Mouse (Mus musculus) right cerebral cortex, postnatal 10 days (tissue): Measurements from ENCODE around the gene Apoa4.

ENCODE experiments used
- DNase-seq, 2 experiments: peaks; one replicate each; pipeline ENCODE4 v3.0.0; 2021; ENCODE audit warnings: low spot score in 2 of 2

Apoa4 gene

GRCm38 (mm10) chr9:46272677-46273454 is 32.4 kb downstream of the Apoa4 start, which contains the start of gene Zpr1:
Zpr1 (plus strand) TSS chr9:46273064.
- peak; percentile 94 to 95 for DNase-seq

- DNase-seq: no peak
Observed at GRCm38 (mm10) chr9:46274494-46274893, 34.0 kb downstream of the Apoa4 start.

GRCm38 (mm10) chr9:46282631-46283436 is 42.3 kb downstream of the Apoa4 start, which contains the start of gene Bud13:
Bud13 (plus strand) TSS chr9:46283008.
- peak; percentile 94 to 96 for DNase-seq
